Mouse (Mus musculus) cerebellum, adult (tissue): Measurements from ENCODE around the gene Creg2.
"Not testable (repeated sequence)": the region's sequence is repeated elsewhere in the genome, so short reads cannot be mapped to it uniquely, and the experiment has no call there.

ENCODE experiments used
- ATAC-seq: cut with Nextera tagmentation; 2 replicates; pipeline ENCODE4 v1.9.2; 2017; ENCODE audit warnings: mild to moderate bottlenecking, moderate library complexity, mixed read lengths; ENCODE audit not compliant: insufficient number of reproducible peaks, low FRiP score, low TSS enrichment

Creg2 gene

DNA sequence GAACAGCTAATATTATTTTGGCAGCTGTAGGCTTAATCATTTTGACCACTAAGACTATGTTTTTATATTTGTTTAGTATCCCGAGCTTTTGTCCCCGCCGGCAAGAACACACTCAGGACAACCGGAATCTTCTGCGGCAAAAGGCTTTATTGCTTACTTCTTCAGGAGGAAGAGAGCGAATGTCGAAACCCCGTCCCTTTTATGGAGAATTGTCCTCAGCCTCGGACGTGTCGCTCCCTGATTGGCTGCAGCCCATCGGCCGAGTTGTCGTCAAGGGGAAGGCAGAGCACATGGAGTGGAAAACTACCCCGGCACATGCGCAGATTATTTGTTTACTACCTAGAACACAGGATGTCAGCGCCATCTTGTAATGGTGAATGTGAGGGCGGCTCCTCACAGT is 3.6 kb upstream of the Creg2 start:
- not testable (repeated sequence) for ATAC-seq

DNA sequence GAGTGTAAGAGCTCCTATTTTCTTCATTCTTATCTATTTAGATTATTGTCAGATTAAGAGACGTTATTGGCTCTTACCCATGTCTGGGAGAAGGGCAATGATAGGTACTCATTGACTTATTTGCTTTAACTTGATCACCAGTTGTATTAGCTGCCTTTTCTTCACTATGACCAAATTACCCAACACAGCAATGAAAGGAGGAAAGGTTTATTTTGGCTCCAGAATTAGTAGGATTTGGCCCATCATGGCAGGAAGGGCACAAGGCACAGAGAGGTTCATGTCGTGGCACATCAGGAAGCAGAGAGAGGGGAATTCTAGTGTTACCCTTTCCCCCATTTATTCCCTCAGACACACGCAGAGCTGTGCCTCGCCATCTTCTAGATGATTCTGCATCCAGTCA is 1.8 kb upstream of the Creg2 start:
- ATAC-seq: no peak

DNA sequence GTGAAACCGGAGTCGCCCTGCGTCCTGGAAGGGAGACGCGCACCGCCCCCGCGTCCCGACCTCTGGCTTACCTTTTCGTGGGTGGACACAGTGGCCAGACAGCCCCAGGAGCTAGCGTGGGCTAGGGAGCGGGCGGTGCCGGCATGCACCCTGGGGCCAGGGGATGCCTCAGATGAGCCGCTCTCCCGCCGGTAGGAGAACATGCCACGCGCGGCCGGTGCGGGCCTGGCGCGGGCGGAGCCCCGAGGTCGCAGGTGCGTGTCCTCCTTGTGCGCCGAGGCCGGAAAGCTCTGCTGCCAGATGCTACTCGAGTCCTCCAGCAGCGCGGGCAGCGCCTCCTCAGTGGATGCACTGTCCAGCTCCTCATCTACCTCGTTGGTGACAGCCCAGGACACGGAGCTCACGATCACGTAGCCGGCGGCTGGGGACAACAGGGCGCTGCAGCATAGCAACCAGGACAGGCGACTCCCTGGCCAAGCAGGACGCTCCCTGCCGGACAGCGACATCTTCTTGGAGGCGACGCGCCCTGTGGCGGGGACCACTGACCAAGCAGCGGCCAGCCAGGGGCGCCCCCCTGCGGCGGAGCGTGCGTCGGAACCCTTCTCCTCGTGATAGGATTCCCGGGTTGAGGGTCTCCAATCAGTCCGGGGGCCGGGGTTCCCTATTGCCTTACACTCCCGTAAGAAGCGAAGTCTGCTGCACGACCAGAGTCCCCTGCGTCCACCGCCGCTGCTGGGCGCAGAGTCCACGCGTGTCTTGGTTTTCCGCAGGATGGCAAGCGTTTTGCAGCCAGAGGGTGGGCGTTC is 636 bp downstream of the Creg2 start:
- peak; percentile 71 for ATAC-seq

DNA sequence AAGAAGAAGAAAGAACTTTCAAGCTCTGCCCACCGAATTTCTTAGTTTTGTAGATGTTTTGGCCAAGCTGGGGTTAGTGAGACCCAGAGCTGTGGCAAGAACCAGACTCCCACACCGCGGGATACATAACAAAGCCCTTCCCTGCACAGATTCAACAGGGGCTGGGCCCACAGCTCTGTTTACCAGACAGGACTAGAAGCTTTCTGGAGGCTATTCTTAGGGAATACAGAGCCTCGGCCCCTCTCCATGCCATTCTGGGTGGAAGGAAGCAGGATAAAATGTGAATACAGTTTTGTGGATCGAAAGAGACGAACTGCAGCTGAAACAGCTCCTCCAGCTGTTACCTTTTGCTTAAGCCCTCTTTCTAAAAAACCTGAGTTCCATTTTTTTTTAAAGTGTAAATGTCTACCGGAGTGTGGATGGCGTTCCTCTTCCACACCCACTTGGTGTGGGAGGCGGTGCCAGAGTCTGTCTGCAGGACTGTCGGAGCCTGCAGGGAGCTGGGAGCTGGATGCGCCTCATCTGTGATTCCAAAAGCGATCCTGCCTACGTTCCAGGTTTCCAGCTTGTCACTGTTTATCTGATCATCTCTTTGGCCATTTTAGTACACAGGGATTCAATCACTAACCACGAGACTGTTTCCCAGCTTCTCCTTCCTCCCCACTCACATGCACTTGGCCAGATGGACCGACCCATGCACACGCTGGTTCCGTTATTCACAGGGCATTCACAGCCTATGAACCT is 1.4 kb downstream of the Creg2 start:
- ATAC-seq: peak; percentile 53; the same call in 1 of the 2 replicates

DNA sequence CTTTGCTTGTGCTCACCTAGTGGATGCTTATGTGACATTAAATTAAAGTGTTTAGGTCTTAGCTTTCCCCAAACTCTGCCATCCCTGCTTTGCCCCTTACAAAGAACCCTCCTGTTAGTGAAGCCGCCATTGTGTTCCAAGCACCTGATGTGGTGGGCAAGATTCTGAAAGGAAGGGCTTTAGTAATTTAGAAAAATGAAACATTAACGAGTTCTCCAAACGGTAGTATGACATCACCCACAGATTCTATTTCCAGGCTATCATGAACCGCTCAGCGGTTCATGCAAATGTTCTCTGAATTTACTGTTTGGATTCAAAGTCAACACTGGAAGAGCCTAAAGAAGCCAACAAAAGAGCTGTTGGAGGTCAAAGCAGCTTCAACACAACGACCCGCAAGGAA is 2.7 kb downstream of the Creg2 start:
- no peak for ATAC-seq

DNA sequence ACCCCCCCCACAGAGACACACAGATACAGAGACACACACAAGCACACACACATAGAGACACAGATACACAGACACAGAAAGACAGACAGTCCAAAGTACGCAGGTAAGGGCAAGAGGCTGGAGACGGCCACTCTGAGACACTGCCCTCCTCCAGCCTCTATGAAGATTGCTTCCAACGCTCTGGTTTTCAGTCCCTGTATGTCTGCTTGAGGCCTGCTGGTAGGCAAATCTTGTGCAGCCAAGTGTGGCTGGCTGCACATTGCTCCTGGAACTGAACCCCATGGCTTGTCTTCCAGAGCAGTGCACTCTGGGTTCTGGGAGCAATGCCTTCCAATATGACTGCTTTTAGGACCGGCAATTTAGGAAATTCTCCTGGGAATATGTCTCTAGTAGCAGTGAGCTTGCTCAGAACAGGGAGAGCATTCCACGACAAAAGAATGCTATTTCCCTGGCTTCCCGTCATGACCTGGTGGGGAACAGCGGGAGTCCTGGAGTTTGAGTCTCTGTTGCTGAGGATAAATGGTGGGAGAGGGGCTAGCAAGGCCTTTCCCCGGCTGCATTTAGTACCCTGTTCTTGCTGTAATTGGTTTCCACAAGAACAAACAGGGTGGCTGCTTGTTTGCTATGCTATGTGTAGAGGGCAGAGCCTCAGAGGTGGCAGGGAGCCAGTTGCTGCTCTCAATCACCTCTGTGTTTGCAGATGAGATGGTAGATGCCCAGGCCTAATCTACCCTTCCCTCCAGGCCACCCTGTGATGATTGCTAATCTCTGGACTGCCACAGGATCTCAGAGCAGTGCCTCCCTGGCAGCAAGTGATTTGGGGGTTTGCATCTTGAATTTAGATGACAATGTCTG is 5.1 kb downstream of the Creg2 start:
- ATAC-seq: no peak

DNA sequence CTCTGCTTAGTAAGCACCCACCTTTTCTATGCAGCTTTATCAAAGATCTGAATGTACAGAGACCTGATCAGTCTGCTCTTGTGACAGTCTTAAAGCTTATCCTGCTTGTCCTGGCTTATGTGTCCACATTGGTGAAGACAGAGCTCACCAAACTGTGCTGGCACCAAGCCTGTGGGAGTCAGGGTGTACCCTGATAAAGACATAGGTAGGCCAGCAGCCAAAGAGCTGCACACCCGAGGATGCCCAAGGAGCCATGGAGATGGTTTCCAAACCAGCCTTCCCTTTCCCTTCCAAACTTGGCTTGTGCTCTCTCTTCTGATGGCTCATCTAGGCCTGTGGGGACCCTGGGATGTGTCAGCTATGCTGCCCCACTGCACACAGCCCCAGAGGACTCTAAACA is 6.9 kb downstream of the Creg2 start:
- ATAC-seq: no peak

DNA sequence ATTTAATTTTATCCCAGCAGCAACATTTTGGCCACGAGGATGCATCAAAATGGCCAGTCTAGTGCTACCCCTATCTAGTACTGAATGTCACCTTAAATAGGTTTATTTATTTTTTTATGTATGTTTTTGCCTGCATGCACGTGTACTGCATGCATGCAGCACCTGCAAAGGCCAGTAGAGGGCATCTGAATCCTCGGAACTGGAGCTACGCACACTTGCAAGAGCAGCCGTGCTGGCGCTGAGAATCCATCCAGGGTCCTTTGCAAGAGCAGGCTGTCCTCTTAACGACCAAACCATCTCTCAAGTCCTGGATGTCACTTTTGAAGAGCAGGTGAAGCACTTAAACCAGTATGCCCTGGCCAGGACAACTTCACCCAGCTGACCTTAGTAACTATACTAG is 9.6 kb downstream of the Creg2 start:
- ATAC-seq: no peak

DNA sequence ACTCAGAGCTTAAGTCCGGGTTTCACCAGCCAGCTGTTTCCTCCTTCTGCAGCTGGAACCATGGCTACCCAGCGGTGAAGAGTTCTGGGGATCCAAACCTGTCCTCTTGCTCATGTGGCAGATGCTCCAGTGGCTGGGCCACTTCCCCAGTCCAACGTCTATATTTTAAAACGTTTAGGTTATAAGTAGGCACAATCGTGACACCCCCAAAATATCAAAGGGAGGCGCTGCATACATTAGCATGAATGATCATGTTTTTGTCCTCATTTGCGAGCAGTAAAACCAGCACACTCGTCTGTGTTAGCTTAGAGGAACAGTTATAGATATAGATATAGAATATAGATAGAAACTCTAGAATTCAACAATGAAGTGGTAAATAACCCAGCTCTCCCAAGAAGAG is 14.1 kb downstream of the Creg2 start:
- ATAC-seq: no peak

DNA sequence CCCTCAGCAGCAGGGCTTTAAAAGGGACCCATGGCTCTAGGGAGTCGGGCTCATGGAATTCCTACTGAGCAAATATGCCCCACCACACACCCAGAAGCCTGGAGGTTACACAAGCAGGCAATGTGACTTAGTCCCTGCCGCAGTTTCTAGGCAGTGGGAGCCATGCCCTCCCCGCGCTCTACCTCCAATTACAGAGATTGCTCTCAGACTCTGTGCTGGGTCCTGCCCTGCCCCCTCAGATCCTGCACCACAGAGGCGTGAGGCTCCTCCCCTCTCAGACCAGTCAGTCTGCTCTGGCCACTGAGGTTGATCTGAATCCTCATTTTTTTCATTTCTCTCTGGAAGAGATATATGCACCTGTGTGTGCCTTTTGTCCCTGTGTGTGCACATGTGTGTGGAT is 14.6 kb downstream of the Creg2 start:
- no peak for ATAC-seq

DNA sequence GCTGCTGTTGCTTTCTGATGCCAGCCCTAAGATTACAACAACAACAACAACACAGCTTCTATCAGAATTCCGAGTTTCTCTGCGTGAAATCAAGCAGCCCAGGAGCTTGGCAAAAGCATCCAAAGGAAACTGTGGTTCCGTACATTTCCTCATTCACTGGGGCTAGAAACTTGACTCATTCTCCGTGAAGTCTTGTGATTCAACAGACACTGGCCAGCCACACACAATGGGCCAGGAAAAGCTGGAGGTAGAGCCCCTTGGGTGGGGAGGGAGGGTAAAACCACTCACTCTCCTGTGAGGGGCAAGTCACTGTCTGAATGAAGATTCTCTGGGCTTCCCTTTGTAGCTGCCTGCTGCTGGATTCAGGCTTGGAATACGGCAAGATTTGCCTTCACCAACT is 15.1 kb downstream of the Creg2 start:
- no peak for ATAC-seq

DNA sequence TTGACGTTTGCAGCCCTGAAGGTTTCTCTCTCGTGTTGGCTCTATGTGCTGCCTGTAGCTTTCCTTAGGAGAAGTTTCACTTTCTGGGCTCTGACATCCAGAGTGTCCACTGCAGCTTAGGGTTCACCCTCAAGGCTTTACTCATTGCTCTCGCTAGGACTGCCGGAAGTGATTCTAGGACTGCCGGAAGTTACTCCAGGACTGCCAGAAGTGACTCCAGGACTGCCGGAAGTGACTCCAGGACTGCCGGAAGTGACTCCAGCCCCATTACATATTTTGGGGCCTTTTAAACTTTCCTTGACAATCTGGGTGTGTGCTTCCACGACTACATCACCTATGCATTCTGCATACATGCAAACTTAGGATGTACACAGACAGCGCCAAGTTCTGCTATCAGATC is 22.7 kb downstream of the Creg2 start:
- no peak for ATAC-seq

DNA sequence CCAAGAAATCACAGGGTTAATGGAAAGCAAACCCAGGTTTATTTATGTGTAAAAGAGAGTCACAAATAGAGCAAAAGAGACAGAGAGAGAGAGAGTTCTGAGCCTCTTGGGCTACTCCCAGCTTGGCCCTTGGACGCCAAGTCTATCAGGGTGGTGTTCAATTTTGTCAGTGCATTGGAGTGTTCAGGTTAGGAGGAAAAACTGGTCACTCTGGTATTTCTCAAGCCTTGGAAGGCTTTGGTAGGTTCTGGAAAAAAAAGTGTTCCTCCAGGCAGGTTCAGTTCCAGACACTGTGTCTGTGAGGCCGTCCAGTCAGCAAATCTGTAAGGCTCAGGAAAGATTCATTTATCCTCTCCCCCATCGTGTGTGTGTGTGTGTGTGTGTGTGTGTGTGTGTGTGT is 25.8 kb downstream of the Creg2 start:
- ATAC-seq: no peak

DNA sequence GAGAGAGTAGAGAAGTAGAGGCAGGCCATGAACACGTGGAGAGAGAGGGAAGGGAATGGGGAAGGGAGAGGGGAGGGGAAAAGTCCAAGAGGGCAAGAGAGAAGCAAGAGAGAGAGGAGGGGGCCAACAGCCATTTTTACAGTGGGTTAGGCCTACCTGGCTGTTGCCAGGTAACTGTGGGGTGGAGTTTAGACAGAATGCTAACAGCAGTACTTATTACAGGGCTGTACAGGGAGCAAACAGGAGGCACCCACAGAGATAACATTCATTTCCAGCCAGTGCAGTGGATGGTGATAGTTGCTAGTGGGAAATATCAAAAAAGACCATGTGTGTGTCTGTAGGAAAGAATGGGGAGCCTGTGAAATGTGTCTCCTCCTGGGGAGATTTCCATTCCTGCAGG is 27.5 kb downstream of the Creg2 start:
- no peak for ATAC-seq

DNA sequence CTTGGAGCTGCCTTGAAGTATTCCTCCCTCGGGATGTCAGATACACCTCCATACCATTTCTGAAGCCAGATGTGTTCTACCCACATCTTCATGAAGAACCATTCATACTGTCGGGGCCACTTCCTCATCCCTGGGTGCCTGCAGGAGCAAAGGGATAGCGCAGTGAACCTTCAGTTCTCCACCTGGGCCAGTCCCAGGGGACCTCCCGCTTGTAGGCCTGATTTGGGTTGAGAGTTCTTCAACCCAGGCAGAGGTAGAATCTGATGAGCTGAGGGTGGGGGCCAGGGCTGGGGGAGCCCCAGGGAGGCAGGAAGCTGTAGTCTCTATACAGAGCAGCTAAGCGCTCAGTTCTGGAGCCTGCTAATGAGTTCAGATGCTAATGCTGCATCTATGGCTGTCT is 28.2 kb downstream of the Creg2 start:
- no peak for ATAC-seq

DNA sequence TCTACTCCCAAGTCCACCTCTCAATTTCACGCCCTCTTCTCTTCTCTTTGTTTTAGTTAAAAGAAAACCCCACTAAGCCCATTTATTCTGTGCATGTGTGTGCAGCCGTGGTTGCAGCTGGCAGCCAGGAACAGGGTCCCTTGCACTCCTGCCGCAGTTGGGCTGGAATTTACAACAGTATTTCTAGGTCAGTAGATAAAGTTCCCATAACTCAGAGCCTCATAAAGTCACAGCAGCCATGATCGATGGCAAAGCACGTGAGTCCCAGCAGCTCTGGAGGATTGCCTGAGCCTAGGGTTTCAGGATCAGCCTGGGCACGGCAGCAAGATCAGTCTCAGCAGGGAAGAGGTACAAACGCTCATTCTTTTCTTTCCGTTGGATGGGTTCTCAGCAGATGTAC is 32.8 kb downstream of the Creg2 start:
- no peak for ATAC-seq

DNA sequence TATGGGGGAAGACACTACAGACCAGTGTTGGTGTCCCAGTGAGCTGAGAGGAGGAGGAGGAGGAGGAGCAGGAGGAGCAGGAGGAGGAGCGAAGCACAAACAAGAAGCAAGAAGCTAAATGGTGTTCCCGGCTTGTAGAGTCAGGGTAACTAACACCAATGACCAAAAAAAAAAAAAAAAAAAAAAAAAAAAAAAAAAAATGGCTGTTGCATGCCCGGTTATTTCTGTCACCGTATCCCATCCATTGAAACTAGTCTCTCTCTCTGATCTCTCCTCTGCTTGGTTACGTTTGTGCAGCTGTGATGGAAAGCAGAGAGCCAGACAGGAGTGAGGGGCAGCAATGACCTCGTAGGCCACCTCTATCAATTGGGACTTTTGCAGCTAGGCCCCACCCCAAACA is 35.7 kb downstream of the Creg2 start:
- ATAC-seq: no peak

DNA sequence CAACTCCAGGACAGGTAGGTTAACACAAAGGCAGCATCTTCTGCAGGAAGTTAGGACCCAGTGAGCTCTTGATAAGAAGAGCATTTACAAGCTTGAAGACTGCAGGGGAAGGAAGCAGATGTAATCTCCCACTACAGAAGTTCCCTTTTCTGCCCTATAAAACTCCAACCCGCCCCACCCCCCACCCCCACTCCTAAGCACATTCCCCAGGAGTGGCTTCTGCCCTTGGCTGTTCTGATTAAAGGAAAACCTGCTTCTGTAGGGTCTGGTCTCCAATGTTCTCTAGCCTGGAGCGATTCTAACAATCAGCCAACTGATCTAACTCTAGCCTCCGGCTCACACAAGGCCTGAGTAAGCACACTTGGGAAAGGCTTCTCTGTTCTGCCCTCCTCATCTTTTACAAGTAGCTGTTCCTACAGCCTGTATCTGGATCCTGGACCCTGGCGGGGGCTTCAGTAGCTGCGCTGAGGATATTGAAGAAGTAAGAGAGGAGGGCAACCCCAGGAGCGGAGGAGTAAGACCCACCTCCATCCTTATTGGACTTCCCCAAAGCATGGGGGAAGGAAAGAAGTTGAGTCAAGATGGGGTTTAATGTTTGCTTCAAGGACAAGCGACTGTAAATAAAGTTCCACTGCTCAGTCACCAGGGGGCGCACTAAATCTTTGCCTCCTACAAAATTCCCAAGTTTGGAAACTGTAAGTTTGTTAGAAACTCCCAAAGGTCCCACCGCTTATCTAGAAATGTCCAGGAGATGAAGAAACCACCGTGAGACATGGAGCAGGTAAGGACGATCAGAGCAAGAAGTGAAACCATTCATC is 36.6 kb downstream of the Creg2 start:
- ATAC-seq: no peak

DNA sequence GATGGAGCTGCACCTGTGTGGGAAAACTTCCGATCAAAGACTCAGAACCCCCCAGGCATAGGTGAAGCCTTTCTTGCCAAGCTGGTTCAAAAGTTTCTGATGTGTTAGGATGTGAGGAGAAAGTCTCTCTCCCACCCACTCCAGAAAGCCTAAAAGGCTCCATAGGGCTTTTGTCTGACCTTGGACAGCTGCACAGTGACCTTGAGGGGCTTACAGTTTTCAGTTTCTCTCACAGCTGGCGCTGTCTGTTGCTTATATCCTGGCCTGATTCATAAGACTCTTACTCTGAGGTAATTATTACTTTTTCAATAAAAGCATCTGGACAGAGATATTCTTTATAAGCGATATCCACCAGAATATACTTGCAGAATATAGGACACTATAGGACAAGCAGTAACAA is 38.2 kb downstream of the Creg2 start:
- ATAC-seq: no peak

DNA sequence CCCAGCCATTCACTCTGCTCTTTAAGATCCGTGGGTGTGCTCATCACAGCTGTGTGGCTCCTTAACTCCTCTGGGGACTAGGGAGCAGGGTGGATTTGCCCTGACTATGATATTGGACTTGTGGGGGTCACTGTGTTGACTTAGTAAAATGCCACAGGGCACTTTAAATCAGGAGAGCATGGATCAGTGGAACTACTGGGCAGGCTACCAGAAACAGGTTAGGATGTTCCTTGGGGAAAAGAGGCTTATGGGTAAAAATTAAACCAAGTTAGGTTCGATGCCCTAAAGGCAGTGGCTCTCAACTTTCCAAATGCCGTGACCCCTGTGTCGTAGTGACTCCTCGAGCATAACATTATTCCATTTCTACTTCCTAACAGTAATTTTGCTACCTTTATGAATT is 38.8 kb downstream of the Creg2 start:
- ATAC-seq: no peak
